Mouse (Mus musculus) heart, postnatal 0 days (tissue): ENCODE measurements around the gene Isyna1.

Experiments
- CTCF ChIP-seq: IDR thresholded peaks from 2 replicates; pipeline ENCODE4 v1.5.1; 2016; ENCODE audit warnings: antibody characterized with exemption, control low read depth, low read depth
- EP300 ChIP-seq: IDR thresholded peaks from 2 replicates; pipeline ENCODE4 v1.6.1; 2016; ENCODE audit warnings: antibody characterized with exemption, low read depth

GRCm38 (mm10) chr8:70634066-70634465 lies 39.9 kb downstream of the Isyna1 start:
- TF ChIP-seq CTCF: no peak
- TF ChIP-seq EP300: peak; percentile 89; the same call in 1 of the 2 replicates
